In genomic region chr2:130179507-130180019, GRCm38 (mm10) we compare ENCODE assay signal across 8 mouse cellular contexts. TPM values are rescaled to one million over a fixed set of nuclear protein-coding genes. Genes with fewer than 3 reads are reported as not detected.
DNase-seq lines count a peak whose midpoint lies in the region; ATAC-seq and TF ChIP-seq lines count a peak whose summit lies in the region.

No protein-coding gene starts in this region.

- TF ChIP-seq CTCF in G1E (IDR thresholded peaks at IDR 0.05; ENCODE audit: low read depth, low read length), result no peak

- intact Hi-C loops in heart, postnatal 36 days (cut with DNase I), result loop anchor here (5.0 kb wide), 2 partner anchors 243 to 377 kb away; partner anchors contain the start of genes Pced1a, Stk35 and Vps16

- H3K4me1 ChIP-seq in heart, embryonic 12.5 days (replicated peaks), result peaks cover 15% of the 10 kb centered on the region
- H3K4me1 ChIP-seq in G1E (ENCODE audit: insufficient read depth, low read depth, low read length), result peaks cover 32% of the 10 kb centered on the region

- no peaks in the 10 kb centered on the region for H3K9me3 ChIP-seq in heart, embryonic 12.5 days (replicated peaks)
- H3K9me3 ChIP-seq in G1E (replicated peaks), result no peaks in the 10 kb centered on the region

- H3K27ac ChIP-seq in heart, embryonic 12.5 days (ENCODE audit: poor library complexity, severe bottlenecking), result peak overlapping the region; percentile 37; the same call in 1 of the 2 replicates

- 1% methylated on average over 15 of the region's 15 CpGs for WGBS in heart, embryonic 12.5 days

- peak overlapping the region; percentile 99 for H3K9ac ChIP-seq in heart, embryonic 12.5 days

- peak overlapping the region; percentile 80 for H3K4me2 ChIP-seq in heart, embryonic 12.5 days

- DNase-seq in heart, postnatal 36 days, result no peak
- peak; percentile 12 for DNase-seq in G1E (ENCODE audit: low spot score)
- DNase-seq in gastrocnemius, postnatal 10 days, result no peak
- no peak for DNase-seq in kidney, postnatal 36 days
- DNase-seq in right cerebral cortex, postnatal 36 days (ENCODE audit: low spot score in 2 of 2), result no peak

- ATAC-seq in heart, embryonic 12.5 days (ENCODE audit: insufficient number of reproducible peaks, low FRiP score), result peak; percentile 64
- ATAC-seq in G1E (ENCODE audit: extremely low read depth, insufficient number of reproducible peaks, low FRiP score, poor library complexity, severe bottlenecking), result peak; percentile 25; the same call in 1 of the 2 replicates
- ATAC-seq in hematopoietic stem cell, adult 5-6 weeks (replicated peaks in 1 of 2; ENCODE audit: insufficient read depth in 1 of 2, low FRiP score in 2 of 2, low TSS enrichment in 1 of 2, low read depth in 1 of 2, poor library complexity in 2 of 2, severe bottlenecking in 2 of 2), result peak; percentile 28 to 40; a peak in 3 of 4 replicates
- ATAC-seq in megakaryocyte progenitor cell, adult 5-6 weeks (replicated peaks; ENCODE audit: poor library complexity), result peak; percentile 43

- H3K27me3 ChIP-seq in heart, embryonic 12.5 days (replicated peaks), result no peaks in the 10 kb centered on the region
- H3K27me3 ChIP-seq in G1E (ENCODE audit: insufficient read depth, low read length), result peaks cover 11% of the 10 kb centered on the region

- H3K36me3 ChIP-seq in heart, embryonic 12.5 days, result peaks cover 18% of the 10 kb centered on the region
- H3K36me3 ChIP-seq in G1E (replicated peaks), result peaks cover 27% of the 10 kb centered on the region

- H3K4me3 ChIP-seq in heart, embryonic 12.5 days, result peak overlapping the region; percentile 87
- H3K4me3 ChIP-seq in G1E (ENCODE audit: low read depth, low read length), result peak overlapping the region; percentile 94

RNA-seq across cellular contexts. Expression of gene Snrpb, which starts 0.4 kb away (rescaled TPM):
- polyA plus RNA-seq in heart, embryonic 12.5 days (2016; fragmentation: Nextera tagmentation; extraction: Ambion mirVana), result 386 and 401 TPM in 2 replicates
- total RNA-seq in heart, postnatal 36 days (2021), result 100 to 1,000 TPM; 138 to 147 TPM
- total RNA-seq in G1E (2014; fragmentation: Nextera tagmentation), result 112 and 115 TPM in 2 replicates
- 252 and 274 TPM in 2 replicates for total RNA-seq in G1E (2017)
- polyA plus RNA-seq in G1E (2012), result 650 and 707 TPM in 2 replicates
- total RNA-seq in hematopoietic stem cell, adult 5-6 weeks (2017), result 135 and 198 TPM in 2 replicates
- total RNA-seq in megakaryocyte progenitor cell, adult 5-6 weeks (2015), result 269 and 277 TPM in 2 replicates
- 178 and 224 TPM in 2 replicates for total RNA-seq in megakaryocyte progenitor cell, adult 5-6 weeks (2017)
- 100 to 1,000 TPM; 155 to 170 TPM for total RNA-seq in gastrocnemius, postnatal 10 days (2021)

RNA-seq across cellular contexts. Expression of gene Tmc2, which starts 15.4 kb away (rescaled TPM):
- polyA plus RNA-seq in heart, embryonic 12.5 days (2016; fragmentation: Nextera tagmentation; extraction: Ambion mirVana), result not detected in 2 replicates
- not detected for total RNA-seq in heart, postnatal 36 days (2021)
- not detected in 2 replicates for total RNA-seq in G1E (2014; fragmentation: Nextera tagmentation)
- 0.05 and 0.06 TPM in 2 replicates for total RNA-seq in G1E (2017)
- not detected in 2 replicates for polyA plus RNA-seq in G1E (2012)
- not detected in 2 replicates for total RNA-seq in hematopoietic stem cell, adult 5-6 weeks (2017)
- not detected in 2 replicates for total RNA-seq in megakaryocyte progenitor cell, adult 5-6 weeks (2015)
- total RNA-seq in megakaryocyte progenitor cell, adult 5-6 weeks (2017), result not detected in 2 replicates
- total RNA-seq in gastrocnemius, postnatal 10 days (2021), result not detected
